ENCODE assay signal across 29 mouse cellular contexts in the genomic region with DNA sequence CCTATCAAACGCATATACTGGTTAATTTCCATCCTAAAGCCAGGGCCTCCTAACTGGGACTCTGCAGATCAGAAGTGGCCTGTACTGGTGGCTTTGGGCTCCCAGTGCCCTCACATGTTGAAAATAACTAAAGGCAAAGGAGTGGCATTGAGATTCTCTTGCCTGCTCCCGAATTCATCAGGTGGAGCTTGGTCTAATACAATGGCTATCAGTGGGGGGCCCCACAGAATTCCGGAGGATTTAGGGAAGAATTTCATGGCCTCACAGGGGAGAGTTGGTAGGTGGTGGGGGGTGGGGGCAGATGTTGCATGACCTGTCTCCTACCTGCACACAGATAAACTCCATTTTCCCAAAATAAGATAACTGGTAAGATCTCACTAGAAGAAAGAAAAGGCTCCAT.
"Had no signal": no experiment of that assay in that cellular context is flagged by ENCODE, and none has a peak within 500 bp of the region (broad histone marks: within the 10 kb centered on the region; RNA-seq: fewer than 3 reads in every experiment).

No protein-coding gene starts in this region.

- H3K27me3 ChIP-seq: heart, embryonic 13.5 days; heart, embryonic 15.5 days; hindbrain, embryonic 12.5 days; intestine, embryonic 15.5 days; limb, embryonic 12.5 days; liver, embryonic 13.5 days; liver, embryonic 15.5 days had no signal

- H3K4me2 ChIP-seq: heart, embryonic 11.5 days; heart, embryonic 13.5 days; heart, embryonic 15.5 days; hindbrain, embryonic 12.5 days; hindbrain, embryonic 14.5 days; intestine, embryonic 15.5 days; limb, embryonic 12.5 days; liver, embryonic 11.5 days; liver, embryonic 13.5 days; liver, embryonic 15.5 days had no signal

- DNase-seq: gastrocnemius, adult 2 months; gastrocnemius, postnatal 10 days; gastrocnemius, postnatal 25 days; heart, adult 18-20 months; heart, postnatal 14 days; heart, postnatal 4 days; kidney, adult 18-20 months; kidney, adult 8-10 months; kidney, postnatal 10 days; kidney, postnatal 25 days; kidney, postnatal 4 days; layer of hippocampus, adult 9-11 months; layer of hippocampus, postnatal 36 days; left cerebral cortex, postnatal 4 days; liver; liver, embryonic 13.5 days had no signal

- ATAC-seq: hindbrain, embryonic 16.5 days; inflammation-experienced regulatory T-cells, adult 6 months; intestine, embryonic 15.5 days; intestine, postnatal 0 days had no signal

- H3K9me3 ChIP-seq: heart, embryonic 13.5 days; heart, embryonic 15.5 days; hindbrain, embryonic 10.5 days; hindbrain, embryonic 12.5 days; intestine, embryonic 15.5 days; limb, embryonic 12.5 days; liver, embryonic 13.5 days; liver, embryonic 15.5 days had no signal

- H3K4me1 ChIP-seq: heart, embryonic 13.5 days; heart, embryonic 15.5 days; intestine, embryonic 15.5 days; limb, embryonic 12.5 days; liver, embryonic 13.5 days; liver, embryonic 15.5 days had no signal

- H3K9ac ChIP-seq: heart, embryonic 13.5 days; heart, embryonic 15.5 days; hindbrain, embryonic 12.5 days; hindbrain, embryonic 14.5 days; intestine, embryonic 15.5 days; limb, embryonic 12.5 days; liver, embryonic 13.5 days; liver, embryonic 15.5 days had no signal

- H3K27ac ChIP-seq: gastrocnemius, adult 2 months; heart, embryonic 13.5 days; heart, embryonic 15.5 days; hindbrain, embryonic 12.5 days; hindbrain, embryonic 14.5 days; intestine, embryonic 15.5 days; limb, embryonic 12.5 days; liver, embryonic 13.5 days; liver, embryonic 15.5 days had no signal

- H3K36me3 ChIP-seq: heart, embryonic 13.5 days; heart, embryonic 15.5 days; hindbrain, embryonic 10.5 days; hindbrain, embryonic 12.5 days; intestine, embryonic 15.5 days; limb, embryonic 12.5 days; liver, embryonic 13.5 days; liver, embryonic 15.5 days had no signal

- H3K4me3 ChIP-seq: gastrocnemius, adult 2 months; heart, embryonic 13.5 days; heart, embryonic 15.5 days; hindbrain, embryonic 10.5 days; hindbrain, embryonic 12.5 days; intestine, embryonic 15.5 days; limb, embryonic 12.5 days; liver, embryonic 13.5 days; liver, embryonic 15.5 days had no signal
